Mouse (Mus musculus): Measurements from ENCODE around the gene Stat2. TPM values are rescaled to one million over a fixed set of nuclear protein-coding genes. Genes with fewer than 3 reads are reported as not detected.

Stat2 gene
- 17.1 and 21.0 TPM in 2 replicates for polyA plus RNA-seq (2015; fragmentation: Nextera tagmentation; extraction: Ambion mirVana)

DNA sequence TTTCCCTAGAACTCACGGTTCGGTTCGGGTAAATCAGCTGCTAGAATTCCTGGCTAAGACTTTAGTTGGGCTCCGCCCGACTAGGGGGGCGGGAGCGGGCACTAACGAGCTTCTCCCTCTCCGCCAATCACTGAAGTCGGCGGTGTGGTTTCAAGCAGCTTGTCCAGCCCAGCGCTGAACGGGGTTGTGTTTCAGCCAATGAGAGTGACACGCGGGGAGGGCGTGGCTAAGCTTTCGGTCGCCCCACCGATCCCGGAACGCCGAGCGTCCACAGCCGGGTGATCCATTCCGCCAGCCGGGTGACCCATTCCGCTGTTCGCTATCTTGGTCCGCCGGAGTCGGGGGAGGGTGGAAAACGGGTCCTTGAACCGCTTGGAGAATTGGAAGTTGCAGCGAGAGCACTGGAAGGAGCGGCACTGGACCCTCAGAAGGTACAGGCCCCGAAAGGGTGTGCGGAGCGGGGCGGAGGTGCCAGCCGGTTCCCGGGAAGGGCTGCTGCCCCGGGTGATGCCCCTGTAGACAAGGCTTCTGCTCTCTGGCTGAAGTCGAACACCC, at the start of gene Stat2:
TSS of gene Stat2 (plus strand) at position 273 of the 555 bp plus-strand sequence.
- H3K9me3 ChIP-seq: no peaks in the 10 kb centered on the region
- H3K36me3 ChIP-seq: no peaks in the 10 kb centered on the region
- H3K4me2 ChIP-seq (replicated peaks): peak within 1 kb of the TSS; percentile 52
- no peaks in the 10 kb centered on the region for H3K27me3 ChIP-seq
- H3K27ac ChIP-seq (replicated peaks): peak within 1 kb of the TSS; percentile 82
- peak within 1 kb of the TSS; percentile 87 for H3K4me3 ChIP-seq
- under 1% methylated on average over 43 of the region's 43 CpGs for WGBS
- peak; percentile 100 for ATAC-seq (replicated peaks)
- peak within 1 kb of the TSS; percentile 83 for H3K9ac ChIP-seq (replicated peaks)
- peaks cover 11% of the 10 kb centered on the region for H3K4me1 ChIP-seq

DNA sequence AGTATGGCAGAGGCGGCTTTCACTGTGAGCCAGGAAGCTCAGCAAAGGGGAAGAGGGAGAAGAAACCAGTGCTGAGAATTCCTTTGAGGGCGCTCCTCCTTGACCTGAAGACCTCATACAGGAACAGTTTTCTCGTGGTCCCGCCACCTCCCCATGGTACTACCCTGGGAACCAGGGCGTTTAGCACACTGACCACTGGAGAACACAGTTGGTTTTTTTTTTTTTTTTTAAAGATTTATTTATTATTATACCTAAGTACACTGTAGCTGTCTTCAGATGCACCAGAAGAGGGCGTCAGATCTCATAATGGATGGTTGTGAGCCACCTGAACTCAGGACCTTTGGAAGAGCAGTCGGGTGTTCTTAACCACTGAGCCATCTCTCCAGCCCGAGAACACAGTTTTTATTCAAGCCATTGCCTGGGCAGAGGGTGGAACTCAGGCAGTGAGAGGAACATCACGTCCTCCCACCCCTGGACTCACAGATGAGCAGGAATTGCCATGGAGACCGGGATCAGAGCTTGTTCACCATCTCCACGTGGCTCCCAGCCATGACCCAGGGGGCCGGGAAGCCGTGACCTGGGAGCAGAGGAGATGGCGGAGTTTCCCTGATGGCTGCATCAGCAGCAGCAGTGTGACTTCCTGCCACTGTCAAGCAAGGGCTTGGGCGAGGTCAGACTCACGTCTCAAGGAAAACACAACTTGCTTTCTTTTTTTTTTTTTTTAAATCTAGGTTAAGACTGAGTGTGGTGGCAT, 48.6 kb upstream of the Stat2 start:
- no peak overlapping the region for H3K4me3 ChIP-seq
- H3K4me2 ChIP-seq (replicated peaks): no peak overlapping the region
- no peaks in the 10 kb centered on the region for H3K36me3 ChIP-seq
- no peak for ATAC-seq (replicated peaks)
- H3K4me1 ChIP-seq: no peaks in the 10 kb centered on the region
- no peaks in the 10 kb centered on the region for H3K27me3 ChIP-seq
- H3K27ac ChIP-seq (replicated peaks): no peak overlapping the region
- H3K9me3 ChIP-seq: no peaks in the 10 kb centered on the region
- 74% methylated on average over 16 of the region's 16 CpGs for WGBS
- no peak overlapping the region for H3K9ac ChIP-seq (replicated peaks)

GRCm38 (mm10) chr10:128225064-128225463, 45.3 kb upstream of the Stat2 start:
- Histone ChIP-seq H3K36me3 (no peaks in the 10 kb centered on the region), H3K9ac (replicated peaks) (no peak overlapping the region), H3K9me3 (no peaks in the 10 kb centered on the region), H3K4me1 (no peaks in the 10 kb centered on the region), H3K27me3 (no peaks in the 10 kb centered on the region), H3K4me3 (no peak overlapping the region), H3K4me2 (replicated peaks) (no peak overlapping the region), H3K27ac (replicated peaks) (no peak overlapping the region)
- WGBS: 29% methylated on average over 5 of the region's 5 CpGs
- no peak for ATAC-seq (replicated peaks)

DNA sequence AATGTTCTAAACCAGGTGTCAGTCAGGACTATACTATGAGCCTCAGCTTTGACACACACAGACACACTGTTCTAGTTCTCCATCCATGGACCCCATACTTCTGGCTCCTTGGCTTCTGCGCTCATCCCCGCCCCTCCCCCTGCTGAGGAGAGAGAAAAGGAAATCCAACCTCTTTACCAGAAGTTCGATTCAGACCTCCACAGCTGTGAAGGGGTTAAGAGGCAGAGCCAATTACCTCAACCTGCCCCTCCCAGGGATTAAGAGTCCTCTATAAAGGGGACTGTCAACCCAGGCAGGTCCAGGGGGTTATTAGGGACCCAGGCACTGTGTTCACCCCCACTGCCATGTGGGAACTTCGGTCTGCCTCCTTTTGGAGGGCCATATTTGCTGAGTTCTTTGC, 44.8 kb upstream of the Stat2 start, which contains the start of gene Mip:
TSS of gene Mip (plus strand) at position 301 of the 400 bp plus-strand sequence.
- no peak within 1 kb of the TSS for H3K4me2 ChIP-seq (replicated peaks)
- H3K9ac ChIP-seq (replicated peaks): no peak within 1 kb of the TSS
- H3K36me3 ChIP-seq: no peaks in the 10 kb centered on the region
- H3K27ac ChIP-seq (replicated peaks): no peak within 1 kb of the TSS
- ATAC-seq (replicated peaks): no peak
- H3K9me3 ChIP-seq: no peaks in the 10 kb centered on the region
- no peaks in the 10 kb centered on the region for H3K4me1 ChIP-seq
- no peak within 1 kb of the TSS for H3K4me3 ChIP-seq
- WGBS: 26% methylated on average over 4 of the region's 4 CpGs
- H3K27me3 ChIP-seq: no peaks in the 10 kb centered on the region

GRCm38 (mm10) chr10:128227592-128227991, 42.8 kb upstream of the Stat2 start:
- peaks cover 8% of the 10 kb centered on the region for H3K4me1 ChIP-seq
- no peak for ATAC-seq (replicated peaks)
- no peaks in the 10 kb centered on the region for H3K9me3 ChIP-seq
- no peak overlapping the region for H3K9ac ChIP-seq (replicated peaks)
- H3K27me3 ChIP-seq: no peaks in the 10 kb centered on the region
- H3K27ac ChIP-seq (replicated peaks): no peak overlapping the region
- no peak overlapping the region for H3K4me2 ChIP-seq (replicated peaks)
- H3K36me3 ChIP-seq: no peaks in the 10 kb centered on the region
- no peak overlapping the region for H3K4me3 ChIP-seq
- WGBS: 74% methylated on average over 9 of the region's 9 CpGs

GRCm38 (mm10) chr10:128228009-128228408, 42.4 kb upstream of the Stat2 start:
- H3K9ac ChIP-seq (replicated peaks): no peak overlapping the region
- no peak overlapping the region for H3K4me2 ChIP-seq (replicated peaks)
- H3K4me3 ChIP-seq: no peak overlapping the region
- H3K27me3 ChIP-seq: no peaks in the 10 kb centered on the region
- 91% methylated on average over 8 of the region's 8 CpGs for WGBS
- H3K36me3 ChIP-seq: no peaks in the 10 kb centered on the region
- H3K4me1 ChIP-seq: peaks cover 13% of the 10 kb centered on the region
- no peak for ATAC-seq (replicated peaks)
- no peak overlapping the region for H3K27ac ChIP-seq (replicated peaks)
- no peaks in the 10 kb centered on the region for H3K9me3 ChIP-seq

DNA sequence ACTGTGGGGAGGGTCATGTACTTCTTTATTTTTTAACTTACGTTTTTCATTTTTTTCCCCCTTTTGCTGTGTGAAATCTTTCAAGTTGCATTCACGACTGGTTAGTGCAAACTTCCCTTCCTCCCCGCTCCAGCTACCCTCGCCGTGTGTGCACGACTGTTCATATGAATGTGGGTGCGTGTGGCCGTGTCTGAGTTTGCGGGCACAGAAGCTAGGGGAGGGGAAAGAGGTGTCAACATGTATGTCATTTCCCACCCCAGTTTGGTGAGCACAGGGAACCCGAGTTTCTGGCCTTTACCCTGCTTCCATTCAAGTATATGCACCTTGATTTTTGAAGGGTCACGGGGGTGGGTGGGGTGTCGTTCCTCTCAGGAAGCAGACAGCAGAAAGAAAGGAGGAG, 39.8 kb upstream of the Stat2 start:
- Histone ChIP-seq H3K36me3 (no peaks in the 10 kb centered on the region), H3K4me3 (no peak overlapping the region), H3K4me2 (replicated peaks) (no peak overlapping the region), H3K9me3 (no peaks in the 10 kb centered on the region), H3K4me1 (peaks cover 13% of the 10 kb centered on the region), H3K27ac (replicated peaks) (no peak overlapping the region), H3K9ac (replicated peaks) (no peak overlapping the region), H3K27me3 (no peaks in the 10 kb centered on the region)
- ATAC-seq (replicated peaks): no peak
- WGBS: 85% methylated on average over 12 of the region's 12 CpGs

DNA sequence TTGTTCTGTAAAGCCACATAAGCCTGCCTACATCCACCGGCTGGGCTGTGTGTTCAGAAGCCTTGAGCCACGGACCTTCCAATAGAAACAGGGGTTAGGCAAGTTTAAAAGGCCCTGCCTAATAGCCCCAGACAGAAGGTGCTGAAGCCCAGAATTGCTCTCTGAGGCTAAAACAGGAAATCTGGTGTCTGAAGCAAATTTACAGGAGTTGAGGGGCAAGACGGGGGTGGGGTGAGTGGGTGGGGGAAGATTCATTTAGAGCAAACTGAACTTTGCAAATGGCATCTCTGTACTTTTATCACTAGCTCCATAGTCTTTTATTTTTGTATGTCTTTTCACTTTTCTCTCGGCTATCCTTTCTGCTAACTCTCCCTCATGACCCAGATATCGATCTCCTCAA, 39.2 kb upstream of the Stat2 start:
- 15% methylated on average over 5 of the region's 5 CpGs for WGBS
- no peak overlapping the region for H3K27ac ChIP-seq (replicated peaks)
- H3K36me3 ChIP-seq: no peaks in the 10 kb centered on the region
- H3K4me2 ChIP-seq (replicated peaks): peak overlapping the region; percentile 59
- peaks cover 13% of the 10 kb centered on the region for H3K4me1 ChIP-seq
- peak overlapping the region; percentile 79 for H3K9ac ChIP-seq (replicated peaks)
- peak overlapping the region; percentile 57 for H3K4me3 ChIP-seq
- H3K27me3 ChIP-seq: no peaks in the 10 kb centered on the region
- no peaks in the 10 kb centered on the region for H3K9me3 ChIP-seq
- no peak for ATAC-seq (replicated peaks)

DNA sequence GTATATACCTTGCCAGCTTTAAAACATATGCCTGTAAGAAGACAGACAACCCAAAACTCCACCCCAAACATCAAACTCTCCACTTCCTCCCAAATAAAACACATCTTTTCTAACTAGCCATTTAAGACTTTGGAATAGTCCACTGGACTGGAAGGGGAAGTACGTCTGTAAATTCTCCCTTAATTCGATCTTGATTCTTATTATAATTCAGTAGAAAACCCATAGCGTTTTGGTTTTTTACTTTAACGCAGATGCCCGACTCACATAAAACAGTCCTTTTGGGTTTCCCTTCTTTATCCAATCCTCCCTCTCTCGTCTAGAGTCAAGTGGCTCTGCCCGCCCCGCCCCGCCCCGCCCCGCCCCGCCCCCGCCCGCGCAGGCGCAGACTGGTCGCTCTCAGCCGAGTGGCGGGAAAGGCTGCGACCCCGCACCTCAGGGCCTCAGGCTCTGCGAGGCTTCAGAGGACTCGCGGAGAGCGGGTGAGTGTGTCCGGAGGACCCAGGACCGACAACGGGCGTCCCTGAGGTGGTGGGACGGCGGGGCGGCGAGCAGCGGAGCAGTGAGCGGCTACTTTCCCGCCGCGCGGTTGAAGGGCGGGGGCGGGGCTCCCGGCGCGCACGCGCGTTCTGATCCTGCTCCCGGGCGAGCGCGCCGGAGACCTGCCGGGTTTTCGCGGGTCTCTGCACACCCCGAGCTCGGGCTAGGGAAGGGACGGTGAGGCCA, 38.5 kb upstream of the Stat2 start, which contains the start of gene Timeless:
TSS of gene Timeless (plus strand) at position 369 of the 723 bp plus-strand sequence.
- under 1% methylated on average over 56 of the region's 58 CpGs for WGBS
- Histone ChIP-seq H3K4me2 (replicated peaks) (peak within 1 kb of the TSS; percentile 59), H3K4me3 (peak within 1 kb of the TSS; percentile 57), H3K4me1 (peaks cover 13% of the 10 kb centered on the region), H3K36me3 (no peaks in the 10 kb centered on the region), H3K9ac (replicated peaks) (peak within 1 kb of the TSS; percentile 79), H3K9me3 (no peaks in the 10 kb centered on the region), H3K27me3 (no peaks in the 10 kb centered on the region), H3K27ac (replicated peaks) (peak within 1 kb of the TSS; percentile 94)
- peak; percentile 92 for ATAC-seq (replicated peaks)

DNA sequence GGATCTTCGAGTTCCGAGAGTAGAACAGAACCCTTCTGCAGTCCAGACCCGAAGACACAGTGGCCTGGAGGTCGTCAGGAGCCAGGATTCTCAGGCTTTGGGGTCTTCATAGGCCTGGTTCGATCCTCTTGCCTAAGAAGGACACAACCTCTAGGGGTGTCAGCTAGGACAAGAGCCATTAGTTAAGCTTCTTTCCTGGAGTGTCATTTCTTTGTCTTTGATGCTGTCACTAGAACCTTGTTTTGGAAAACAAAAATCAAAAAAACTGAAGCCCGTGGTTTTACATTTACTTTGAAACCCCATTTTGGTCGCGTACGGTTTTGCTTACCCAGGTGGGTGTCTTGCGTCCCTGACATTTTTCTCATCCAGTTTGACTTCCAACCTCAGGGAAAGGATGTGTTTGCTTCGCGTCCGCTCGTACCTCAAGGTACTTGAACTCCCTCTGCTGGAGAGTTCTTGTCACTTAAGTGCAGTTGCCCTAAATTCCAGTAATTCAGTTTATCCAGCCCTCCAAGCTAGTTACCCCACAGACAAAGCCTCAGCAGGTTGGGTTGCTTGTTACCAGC, 37.9 kb upstream of the Stat2 start:
- 0% methylated on average over 14 of the region's 14 CpGs for WGBS
- ATAC-seq (replicated peaks): peak; percentile 35
- Histone ChIP-seq H3K9me3 (no peaks in the 10 kb centered on the region), H3K36me3 (no peaks in the 10 kb centered on the region), H3K9ac (replicated peaks) (peak overlapping the region; percentile 79), H3K4me1 (peaks cover 13% of the 10 kb centered on the region), H3K4me3 (peak overlapping the region; percentile 57), H3K27ac (replicated peaks) (peak overlapping the region; percentile 94), H3K27me3 (no peaks in the 10 kb centered on the region), H3K4me2 (replicated peaks) (peak overlapping the region; percentile 59)

GRCm38 (mm10) chr10:128236321-128236720, 34.0 kb upstream of the Stat2 start:
- no peak for ATAC-seq (replicated peaks)
- Histone ChIP-seq H3K4me3 (no peak overlapping the region), H3K9ac (replicated peaks) (no peak overlapping the region), H3K27ac (replicated peaks) (no peak overlapping the region), H3K4me1 (peaks cover 15% of the 10 kb centered on the region), H3K36me3 (peaks cover 12% of the 10 kb centered on the region), H3K4me2 (replicated peaks) (no peak overlapping the region), H3K9me3 (no peaks in the 10 kb centered on the region), H3K27me3 (no peaks in the 10 kb centered on the region)
- 44% methylated on average over 4 of the region's 4 CpGs for WGBS

All from forebrain, embryonic 15.5 days (tissue).